Mouse (Mus musculus) embryonic facial prominence, embryonic 15.5 days (tissue): ENCODE data around the gene Zmiz1. TPM values are rescaled to one million over a fixed set of nuclear protein-coding genes. Genes with fewer than 3 reads are reported as not detected.

Experiments
- ATAC-seq: fragments of 200-750 bp; cut with Nextera tagmentation; 2 replicates; pipeline ENCODE4 v1.8.0; 2017; ENCODE audit warnings: low read depth, moderate TSS enrichment; ENCODE audit not compliant: insufficient number of reproducible peaks, low FRiP score, low TSS enrichment
- H3K27ac ChIP-seq: fragments of 300-500 bp; sonication (generic); replicated peaks from 2 replicates; pipeline ENCODE4 v1.5.1; 2015; ENCODE audit warnings: mild to moderate bottlenecking, inconsistent platforms
- H3K27me3 ChIP-seq: fragments of 300-500 bp; sonication (generic); 2 replicates; pipeline ENCODE4 v1.6.1; 2015; ENCODE audit warnings: inconsistent platforms
- H3K36me3 ChIP-seq: fragments of 300-500 bp; sonication (generic); 2 replicates; pipeline ENCODE4 v1.6.1; 2015; ENCODE audit warnings: mild to moderate bottlenecking, inconsistent platforms
- H3K4me1 ChIP-seq: fragments of 300-500 bp; sonication (generic); 2 replicates; pipeline ENCODE4 v1.6.1; 2015; ENCODE audit warnings: inconsistent platforms
- H3K4me2 ChIP-seq: fragments of 300-500 bp; sonication (generic); replicated peaks from 2 replicates; pipeline ENCODE4 v1.6.1; 2015; ENCODE audit warnings: mild to moderate bottlenecking, inconsistent platforms
- H3K4me3 ChIP-seq: fragments of 300-500 bp; sonication (generic); replicated peaks from 2 replicates; pipeline ENCODE4 v1.5.1; 2015; ENCODE audit warnings: mild to moderate bottlenecking, inconsistent platforms
- H3K9ac ChIP-seq: fragments of 300-500 bp; sonication (generic); 2 replicates; pipeline ENCODE4 v1.6.1; 2015; ENCODE audit warnings: inconsistent platforms
- H3K9me3 ChIP-seq: fragments of 300-500 bp; sonication (generic); replicated peaks from 2 replicates; pipeline ENCODE4 v1.6.1; 2016; ENCODE audit warnings: inconsistent platforms
- WGBS: fragments of 180-500 bp; shearing (Covaris S2); methylation state at CpG from one replicate; pipeline ENCODE4 v1.1.7; 2015; 5-methylcytosine and 5-hydroxymethylcytosine counted together
- polyA plus RNA-seq: library from polyadenylated mRNA; unstranded; fragments of >200 nt; fragmentation: Nextera tagmentation; extraction: Ambion mirVana; gene quantifications from 2 replicates; pipeline ENCODE4 v1.2.1, GENCODE M21; 2015

Gene Zmiz1
- polyA plus RNA-seq, 1 experiment from 2014 or later = 40.1 TPM

DNA sequence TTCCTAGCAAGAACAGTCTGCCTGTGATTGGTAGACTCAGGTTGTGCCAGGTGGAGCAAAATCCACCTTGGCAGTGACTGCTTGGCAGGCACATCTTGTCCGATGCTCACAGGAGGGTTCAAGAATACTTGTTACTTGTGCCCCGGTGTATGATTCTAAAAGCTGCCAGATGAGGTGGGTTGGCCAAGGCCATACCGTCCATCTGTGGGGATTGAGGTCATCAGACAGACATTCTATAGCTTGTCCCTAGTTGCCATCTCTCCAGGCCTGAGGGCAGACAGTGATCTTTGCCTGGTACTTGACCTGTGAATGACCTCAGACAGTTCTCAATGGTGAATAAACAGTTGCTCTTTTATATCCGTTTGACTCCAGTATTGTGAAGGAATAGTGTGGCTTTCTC lies 161.8 kb downstream of the Zmiz1 start:
- Histone ChIP-seq H3K4me2 (no peak overlapping the region), H3K9me3 (no peaks in the 10 kb centered on the region), H3K27ac (0 out of 2 replicates have a peak overlapping the region, but pooled peaks have one; percentile 11), H3K27me3 (no peaks in the 10 kb centered on the region), H3K4me1 (peaks cover 34% of the 10 kb centered on the region), H3K36me3 (0 out of 2 replicates have a peak, but pooled peaks cover 17% of the 10 kb centered on the region), H3K9ac (no peak overlapping the region), H3K4me3 (no peak overlapping the region)
- WGBS = 43% methylated on average over 4 of the region's 4 CpGs
- ATAC-seq = no peak

DNA sequence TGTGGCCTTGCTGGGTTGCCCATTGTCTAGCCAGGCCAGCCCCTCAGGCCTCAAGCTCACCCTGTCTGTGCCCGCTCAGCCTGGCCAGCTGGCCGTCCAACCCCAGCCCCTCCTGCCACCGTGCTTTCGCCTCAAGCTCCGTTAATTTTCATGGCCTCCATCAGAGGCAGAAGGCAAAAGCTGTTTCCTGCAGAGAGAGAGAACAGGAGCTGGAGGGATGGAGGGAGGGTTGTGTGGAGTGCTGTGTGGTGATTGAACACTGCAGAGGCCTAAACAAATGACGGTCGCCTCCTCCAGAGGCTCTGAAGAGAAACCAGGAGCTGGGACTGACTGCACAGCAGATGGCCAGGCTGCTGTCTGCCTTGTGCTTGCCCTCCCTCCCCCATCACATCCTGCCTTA lies 164.7 kb downstream of the Zmiz1 start:
- ATAC-seq = no peak
- H3K4me3 ChIP-seq = no peak overlapping the region
- no peaks in the 10 kb centered on the region for H3K27me3 ChIP-seq
- 0 out of 2 replicates have a peak overlapping the region, but pooled peaks have one; percentile 39 for H3K27ac ChIP-seq
- H3K36me3 ChIP-seq = 0 out of 2 replicates have a peak, but pooled peaks cover 20% of the 10 kb centered on the region
- H3K4me1 ChIP-seq = peaks cover 47% of the 10 kb centered on the region
- no peaks in the 10 kb centered on the region for H3K9me3 ChIP-seq
- 57% methylated on average over 7 of the region's 7 CpGs for WGBS
- no peak overlapping the region for H3K9ac ChIP-seq
- H3K4me2 ChIP-seq = no peak overlapping the region

DNA sequence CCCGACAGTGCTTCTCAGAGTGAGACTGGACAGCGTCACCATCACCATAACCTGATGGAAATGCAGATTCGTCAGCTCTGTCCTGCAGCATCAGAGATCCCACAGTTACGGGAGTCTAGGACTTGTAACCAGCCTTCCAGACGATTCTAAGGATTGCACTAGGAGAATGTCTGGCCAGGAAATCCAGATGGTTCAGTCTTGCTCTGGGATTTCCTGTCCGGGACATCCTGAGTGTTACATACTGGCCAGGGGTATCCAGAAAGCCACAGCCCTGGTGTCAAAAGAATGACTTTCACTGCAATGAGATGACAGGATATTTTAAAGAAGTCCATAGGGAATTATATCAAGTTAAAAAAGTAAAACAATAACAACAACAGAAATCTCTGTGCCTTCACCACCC lies 165.7 kb downstream of the Zmiz1 start:
- Histone ChIP-seq H3K9ac (no peak overlapping the region), H3K36me3 (0 out of 2 replicates have a peak, but pooled peaks cover 14% of the 10 kb centered on the region), H3K27me3 (no peaks in the 10 kb centered on the region), H3K4me1 (peaks cover 38% of the 10 kb centered on the region), H3K4me2 (no peak overlapping the region), H3K9me3 (no peaks in the 10 kb centered on the region), H3K4me3 (no peak overlapping the region), H3K27ac (no peak overlapping the region)
- no peak for ATAC-seq
- 81% methylated on average over 6 of the region's 6 CpGs for WGBS

DNA sequence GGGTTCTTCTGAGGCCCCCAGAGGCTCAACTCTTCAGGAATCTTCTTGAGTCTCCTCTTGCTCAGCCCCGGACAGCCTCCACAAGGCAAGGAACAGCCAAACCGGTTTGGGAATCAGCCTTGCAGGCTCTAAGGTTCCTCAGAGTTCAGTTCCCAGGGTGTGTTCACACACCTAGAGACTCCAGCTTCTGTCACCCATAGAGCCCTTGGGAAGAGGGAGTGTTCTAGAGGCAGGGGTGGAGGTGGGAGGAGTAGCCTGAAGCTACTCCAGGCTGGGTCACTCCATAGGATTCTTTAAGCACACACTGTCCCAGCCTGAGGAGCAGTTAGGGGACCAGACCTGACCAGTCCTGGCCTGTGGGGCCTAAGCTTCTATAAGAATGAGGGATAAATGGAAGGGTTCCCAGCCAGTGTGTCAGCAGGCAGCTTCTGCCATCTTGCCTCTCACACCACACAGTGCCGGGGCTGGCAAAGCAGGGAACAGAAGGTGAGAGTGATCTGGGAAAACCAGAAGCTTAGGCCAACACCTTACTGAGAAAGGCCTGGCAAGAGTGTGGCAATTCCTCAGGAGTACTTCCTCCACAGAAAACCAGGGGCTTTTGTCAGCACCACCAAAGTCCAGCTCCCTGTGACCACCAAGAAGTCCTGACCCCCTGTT lies 168.7 kb downstream of the Zmiz1 start:
- H3K27ac ChIP-seq = peak overlapping the region; percentile 65
- no peak for ATAC-seq

DNA sequence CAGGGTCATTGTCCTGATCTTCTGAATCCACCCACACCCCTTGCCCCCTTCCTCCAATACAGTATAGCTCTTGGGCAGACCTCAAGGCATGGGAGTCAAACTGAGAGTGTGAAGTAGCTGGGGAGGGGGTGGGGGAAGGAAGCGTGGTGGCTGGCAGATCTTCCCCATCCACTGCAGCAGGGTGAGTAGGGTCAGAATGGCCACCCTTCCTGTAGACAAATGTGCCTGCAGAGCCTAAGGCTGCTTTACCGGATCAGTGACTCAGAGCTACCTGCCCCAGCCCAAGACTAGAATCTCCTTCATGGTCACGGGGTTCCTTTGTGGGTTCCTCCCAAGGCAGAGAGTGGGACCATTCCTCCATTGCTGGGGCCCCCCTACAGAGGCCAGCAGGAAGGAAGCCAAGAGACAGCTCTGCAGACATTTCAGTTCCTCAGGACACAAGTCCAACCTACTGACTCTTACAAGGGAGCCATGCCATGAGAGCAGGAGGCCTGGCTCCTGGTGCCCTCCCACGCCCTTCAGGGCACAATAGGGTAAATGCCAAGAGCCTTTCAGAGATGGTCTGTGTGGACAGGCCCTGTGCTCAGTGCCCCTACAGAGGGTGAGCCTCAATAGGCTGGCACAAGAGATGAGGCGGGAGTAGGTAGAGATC lies 169.6 kb downstream of the Zmiz1 start:
- H3K4me2 ChIP-seq = no peak overlapping the region
- H3K27me3 ChIP-seq = no peaks in the 10 kb centered on the region
- H3K9me3 ChIP-seq = no peaks in the 10 kb centered on the region
- H3K9ac ChIP-seq = no peak overlapping the region
- H3K4me3 ChIP-seq = no peak overlapping the region
- ATAC-seq = no peak
- 0 out of 2 replicates have a peak overlapping the region, but pooled peaks have one; percentile 65 for H3K27ac ChIP-seq
- 0 out of 2 replicates have a peak, but pooled peaks cover 10% of the 10 kb centered on the region for H3K36me3 ChIP-seq
- WGBS = 76% methylated on average over 5 of the region's 5 CpGs
- H3K4me1 ChIP-seq = peaks cover 59% of the 10 kb centered on the region

More for the DNA sequence above, 168.7 kb downstream of the Zmiz1 start:
- 0 out of 2 replicates have a peak, but pooled peaks cover 10% of the 10 kb centered on the region for H3K36me3 ChIP-seq
- peaks cover 52% of the 10 kb centered on the region for H3K4me1 ChIP-seq
- H3K9me3 ChIP-seq = no peaks in the 10 kb centered on the region
- H3K4me3 ChIP-seq = no peak overlapping the region
- H3K4me2 ChIP-seq = no peak overlapping the region
- WGBS = 69% methylated on average over 3 of the region's 3 CpGs
- H3K27me3 ChIP-seq = no peaks in the 10 kb centered on the region
- no peak overlapping the region for H3K9ac ChIP-seq

DNA sequence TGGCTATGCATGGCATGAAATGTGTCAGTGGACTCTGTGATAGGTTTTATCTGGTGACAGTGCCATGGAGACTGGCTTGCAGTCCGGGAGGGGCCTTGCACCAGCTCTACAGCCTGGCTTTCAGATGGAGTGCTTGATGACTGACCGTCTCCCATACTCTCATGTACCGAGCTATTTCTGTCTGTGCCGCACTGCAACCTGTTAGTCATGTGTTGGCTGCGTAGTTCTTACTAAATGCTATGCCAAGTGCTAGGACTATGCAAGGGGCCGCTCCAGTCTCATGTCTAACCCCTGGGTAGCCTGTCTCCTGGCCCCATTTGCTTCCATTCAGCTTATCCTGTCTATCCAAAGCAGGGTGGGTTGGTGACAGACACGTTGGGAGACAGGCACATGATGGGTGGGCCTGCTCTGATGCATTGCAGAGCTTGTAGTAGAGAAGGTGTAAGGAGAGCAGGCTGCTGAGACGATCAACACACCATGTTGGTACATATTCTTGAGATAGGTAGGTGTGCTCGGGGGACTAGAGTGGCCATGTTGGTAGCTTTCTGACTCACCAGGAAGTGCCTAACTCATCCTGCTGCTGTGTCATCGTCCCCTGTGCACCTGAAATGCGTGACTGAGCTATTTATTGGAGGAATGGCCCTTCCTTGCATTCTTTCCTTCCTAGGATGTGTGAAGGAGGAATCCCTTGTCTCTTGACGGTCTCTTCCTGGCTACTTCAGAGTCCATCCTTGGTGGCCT lies 171.1 kb downstream of the Zmiz1 start:
- WGBS = 80% methylated on average over 12 of the region's 12 CpGs
- ATAC-seq = no peak
- Histone ChIP-seq H3K4me1 (peaks cover 57% of the 10 kb centered on the region), H3K27me3 (no peaks in the 10 kb centered on the region), H3K4me2 (no peak overlapping the region), H3K9ac (no peak overlapping the region), H3K4me3 (no peak overlapping the region), H3K27ac (0 out of 2 replicates have a peak overlapping the region, but pooled peaks have one; percentile 2), H3K36me3 (0 out of 2 replicates have a peak, but pooled peaks cover 4% of the 10 kb centered on the region), H3K9me3 (no peaks in the 10 kb centered on the region)

DNA sequence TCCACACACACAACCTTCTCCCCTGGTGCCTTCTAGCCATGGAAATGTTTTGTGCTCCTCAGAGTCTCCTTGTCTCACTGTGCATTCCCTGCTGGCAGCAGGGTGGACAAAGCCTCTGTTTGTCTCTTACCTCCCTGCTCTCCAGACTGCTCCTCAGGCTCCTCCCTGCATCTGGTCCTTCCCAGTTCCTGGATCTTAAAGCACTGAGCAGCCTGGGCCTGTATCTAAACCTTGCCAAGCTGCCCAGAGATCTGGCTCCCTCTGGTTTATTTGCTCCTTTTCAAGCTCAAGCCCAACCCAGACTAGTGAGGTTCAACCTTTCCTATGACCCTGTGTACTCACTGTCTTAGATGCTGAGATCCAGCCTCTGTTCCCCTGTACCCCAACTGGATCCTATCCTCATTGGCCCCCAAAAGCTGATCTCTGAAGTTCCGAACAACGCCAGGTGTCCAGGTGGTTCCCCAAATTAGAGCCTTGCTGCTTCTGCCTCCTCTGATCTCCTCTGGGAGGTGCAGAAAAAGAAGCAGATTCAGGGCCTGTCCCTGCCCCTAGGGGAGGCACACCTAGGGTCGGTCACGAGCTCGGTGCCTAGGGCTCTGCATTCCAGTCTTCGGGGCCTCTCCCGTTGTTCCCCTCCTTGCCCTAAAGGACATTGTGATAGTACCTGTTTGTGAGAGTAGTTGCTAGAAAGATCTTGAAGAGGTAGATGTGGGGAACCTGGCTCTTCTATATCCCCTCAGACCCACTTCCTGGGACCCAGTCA lies 171.8 kb downstream of the Zmiz1 start:
- Histone ChIP-seq H3K36me3 (peaks cover 4% of the 10 kb centered on the region; the same call in 1 of the 2 replicates), H3K4me2 (no peak overlapping the region), H3K4me1 (peaks cover 54% of the 10 kb centered on the region), H3K4me3 (no peak overlapping the region), H3K9ac (no peak overlapping the region), H3K27me3 (no peaks in the 10 kb centered on the region), H3K9me3 (no peaks in the 10 kb centered on the region), H3K27ac (0 out of 2 replicates have a peak overlapping the region, but pooled peaks have one; percentile 2)
- no peak for ATAC-seq
- WGBS = 73% methylated on average over 7 of the region's 7 CpGs

DNA sequence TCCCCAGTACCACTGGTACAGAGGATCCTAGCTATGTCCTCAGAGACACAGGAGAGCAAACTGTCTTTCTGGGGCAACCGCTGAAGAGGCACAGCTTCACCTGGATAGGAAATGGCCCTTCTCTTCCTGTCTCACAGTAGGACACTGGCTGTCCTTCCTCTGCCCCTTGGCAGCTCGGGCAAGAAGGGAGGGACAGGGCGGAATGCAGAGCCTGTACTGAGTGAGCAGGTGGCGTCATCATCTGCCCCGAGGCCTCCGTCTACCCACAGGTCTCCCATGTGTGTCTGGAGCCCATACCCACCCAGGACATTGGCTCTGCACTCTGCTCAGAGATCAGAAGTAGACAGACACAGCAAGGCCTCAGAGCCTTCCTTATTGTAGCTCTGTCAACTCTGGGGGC lies 172.5 kb downstream of the Zmiz1 start:
- Histone ChIP-seq H3K27ac (no peak overlapping the region), H3K27me3 (no peaks in the 10 kb centered on the region), H3K9me3 (no peaks in the 10 kb centered on the region), H3K4me2 (no peak overlapping the region), H3K36me3 (peaks cover 9% of the 10 kb centered on the region), H3K9ac (no peak overlapping the region), H3K4me3 (no peak overlapping the region), H3K4me1 (peaks cover 51% of the 10 kb centered on the region)
- no peak for ATAC-seq
- WGBS = 77% methylated on average over 6 of the region's 6 CpGs

DNA sequence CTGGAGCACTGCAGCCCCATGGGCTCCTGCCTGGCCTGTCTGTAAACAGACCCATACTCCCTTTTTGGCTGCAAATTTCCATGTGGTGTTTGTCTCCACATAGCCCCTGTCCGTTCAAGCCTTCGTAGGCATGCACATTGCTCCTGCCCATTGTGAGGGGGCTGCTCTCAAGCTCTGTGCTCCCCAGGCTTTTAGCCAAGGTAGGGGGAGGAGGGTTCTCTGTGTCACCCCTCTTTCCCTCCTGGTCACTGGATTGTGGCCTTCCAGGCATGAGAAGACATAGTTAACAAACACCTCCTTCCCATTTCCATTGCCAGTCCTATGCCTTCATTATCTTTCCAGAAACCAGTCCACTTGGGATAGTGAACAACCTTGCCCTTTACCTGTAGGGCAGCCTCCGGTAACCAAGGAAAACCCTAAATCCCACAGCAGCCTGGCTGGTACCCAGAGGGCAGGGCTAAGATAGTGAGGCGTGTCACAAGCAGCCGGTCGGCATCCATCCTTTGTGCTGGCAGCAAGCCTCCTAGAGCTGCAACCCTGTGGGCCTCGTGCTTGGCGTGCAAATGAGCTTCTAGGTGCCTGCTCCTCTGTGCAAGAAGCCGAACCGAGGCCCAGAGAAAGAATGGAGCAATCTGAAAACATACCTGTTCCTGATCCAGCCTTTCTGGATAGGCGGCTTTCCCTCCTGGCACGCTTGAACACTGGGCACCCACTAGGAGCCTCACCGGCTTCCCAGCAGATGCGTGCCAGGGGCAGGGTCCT lies 174.7 kb downstream of the Zmiz1 start:
- Histone ChIP-seq H3K27ac (peak overlapping the region; percentile 63; the same call in 1 of the 2 replicates), H3K4me2 (no peak overlapping the region), H3K9ac (no peak overlapping the region), H3K36me3 (peaks cover 31% of the 10 kb centered on the region), H3K9me3 (no peaks in the 10 kb centered on the region), H3K4me3 (no peak overlapping the region), H3K4me1 (peaks cover 40% of the 10 kb centered on the region), H3K27me3 (no peaks in the 10 kb centered on the region)
- no peak for ATAC-seq
- WGBS = 62% methylated on average over 14 of the region's 14 CpGs

DNA sequence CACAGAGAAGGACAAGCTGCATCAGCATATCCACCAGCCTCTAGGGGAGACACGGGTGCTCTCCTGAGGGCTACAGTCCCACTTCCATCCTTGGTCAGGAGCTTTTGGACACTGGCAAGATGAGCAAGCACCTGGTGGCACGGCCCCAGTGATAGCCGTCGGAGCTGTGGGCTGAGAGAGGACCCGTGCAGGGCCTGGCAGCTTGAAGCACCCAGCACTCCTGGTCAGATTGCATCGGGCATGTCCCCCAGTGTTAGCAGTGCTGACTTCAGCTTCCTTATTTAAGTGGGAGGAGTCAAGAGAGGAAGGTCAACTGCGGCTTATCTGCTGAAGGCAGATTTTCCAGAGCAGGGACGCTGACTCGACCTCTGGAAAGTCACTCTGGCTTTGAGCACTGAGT lies 175.3 kb downstream of the Zmiz1 start:
- ATAC-seq = no peak
- Histone ChIP-seq H3K9ac (no peak overlapping the region), H3K27ac (0 out of 2 replicates have a peak overlapping the region, but pooled peaks have one; percentile 2)

More for the DNA sequence above, 175.3 kb downstream of the Zmiz1 start:
- Histone ChIP-seq H3K9me3 (no peaks in the 10 kb centered on the region), H3K36me3 (peaks cover 34% of the 10 kb centered on the region), H3K4me3 (no peak overlapping the region), H3K4me2 (no peak overlapping the region), H3K4me1 (peaks cover 40% of the 10 kb centered on the region), H3K27me3 (no peaks in the 10 kb centered on the region)
- 68% methylated on average over 9 of the region's 9 CpGs for WGBS
